Mouse (Mus musculus) heart, adult 2 months (tissue): ENCODE measurements around the gene Fam107b. TPM values are rescaled to one million over a fixed set of nuclear protein-coding genes. Genes with fewer than 3 reads are reported as not detected.

Source experiments
- DNase-seq, 2 experiments: peaks; one replicate each; pipeline ENCODE4 v3.0.0; 2021
- H3K27ac ChIP-seq: fragments of 200-600 bp; 2 replicates; pipeline ENCODE4 v1.8.1; 2022
- H3K27me3 ChIP-seq: fragments of 200-500 bp; 2 replicates; pipeline ENCODE4 v1.6.1; 2012; ENCODE audit warnings: mild to moderate bottlenecking, low read length, inconsistent platforms, mixed read lengths; ENCODE audit not compliant: control insufficient read depth, insufficient read depth
- H3K36me3 ChIP-seq: fragments of 200-500 bp; 2 replicates; pipeline ENCODE4 v1.6.1; 2012; ENCODE audit warnings: low read length, inconsistent platforms; ENCODE audit not compliant: control insufficient read depth, insufficient read depth
- H3K4me1 ChIP-seq: fragments of 200-500 bp; 2 replicates; pipeline ENCODE4 v1.6.1; 2011; ENCODE audit warnings: low read length; ENCODE audit not compliant: control insufficient read depth, insufficient read depth
- H3K4me3 ChIP-seq: fragments of 200-600 bp; 2 replicates; pipeline ENCODE4 v1.8.1; 2022
- H3K79me2 ChIP-seq: fragments of 200-500 bp; replicated peaks from 2 replicates; pipeline ENCODE4 v1.6.1; 2012; ENCODE audit warnings: mild to moderate bottlenecking, inconsistent platforms, low read length, moderate library complexity, mixed read lengths; ENCODE audit not compliant: control insufficient read depth, insufficient read depth
- H3K9ac ChIP-seq: fragments of 200-500 bp; 2 replicates; pipeline ENCODE4 v1.6.1; 2012; ENCODE audit warnings: low read depth, mild to moderate bottlenecking, control low read depth, inconsistent platforms, low read length, mixed read lengths
- CTCF ChIP-seq: fragments of 200-600 bp; IDR thresholded peaks from 2 replicates; pipeline ENCODE4 v1.8.1; 2022; ENCODE audit warnings: antibody characterized with exemption, mild to moderate bottlenecking, moderate library complexity
- EP300 ChIP-seq: fragments of 200-500 bp; IDR thresholded peaks from 2 replicates; pipeline ENCODE4 v1.6.1; 2011; ENCODE audit warnings: low read depth, low read length, control low read depth; ENCODE audit not compliant: insufficient read depth
- POLR2A ChIP-seq: fragments of 200-500 bp; IDR thresholded peaks from 2 replicates; pipeline ENCODE4 v1.6.1; 2011; ENCODE audit warnings: mild to moderate bottlenecking, low read depth, low read length, control low read depth; ENCODE audit not compliant: insufficient read depth
- WGBS: fragments of 180-500 bp; shearing (Covaris S2); methylation state at CpG from one replicate; pipeline ENCODE4 v1.1.7; 2018; 5-methylcytosine and 5-hydroxymethylcytosine counted together
- intact Hi-C: fragments of 180-260 bp; cut with DNase I; formaldehyde crosslinking; loops from one replicate; pipeline ENCODE4 v1.15.1; 2025
- polyA plus RNA-seq: library from polyadenylated mRNA; depleted of rRNA; stranded (reverse); fragments of >200 nt; gene quantifications from 2 replicates; pipeline ENCODE4 v1.2.3, GENCODE M21; 2012
- total RNA-seq, 2 experiments: library from RNA; stranded (reverse); gene quantifications; 2 replicates each; pipeline ENCODE4 v1.2.3; 2021

Fam107b gene
- total and polyA plus RNA-seq, 3 experiments: 3.2 to 10.1 (median 5.5) TPM

- Histone ChIP-seq H3K27me3 (no peaks in the 10 kb centered on the region), H3K4me3 (no peak overlapping the region), H3K4me1 (no peaks in the 10 kb centered on the region), H3K79me2 (no peaks in the 10 kb centered on the region), H3K27ac (no peak overlapping the region), H3K36me3 (no peaks in the 10 kb centered on the region), H3K9ac (no peak overlapping the region)
- intact Hi-C loops: no loop called here
- TF ChIP-seq EP300 (no peak), POLR2A (no peak), CTCF (no peak)
- 85% methylated on average over 5 of the region's 5 CpGs for WGBS
- no peak for DNase-seq
Measured at GRCm38 (mm10) chr2:3630769-3631477, 60.6 kb downstream of the Fam107b start.

GRCm38 (mm10) chr2:3633137-3633536 is 62.8 kb downstream of the Fam107b start:
- Histone ChIP-seq H3K4me3 (no peak overlapping the region), H3K27me3 (no peaks in the 10 kb centered on the region), H3K79me2 (no peaks in the 10 kb centered on the region), H3K36me3 (no peaks in the 10 kb centered on the region), H3K27ac (no peak overlapping the region), H3K4me1 (no peaks in the 10 kb centered on the region), H3K9ac (no peak overlapping the region)
- intact Hi-C loops: no loop called here
- TF ChIP-seq POLR2A (no peak), EP300 (no peak), CTCF (no peak)
- WGBS: 71% methylated on average over 9 of the region's 9 CpGs
- peak in 1 of 2 experiments; percentile 7 for DNase-seq

- Histone ChIP-seq H3K36me3 (no peaks in the 10 kb centered on the region), H3K9ac (no peak overlapping the region), H3K27me3 (no peaks in the 10 kb centered on the region), H3K79me2 (no peaks in the 10 kb centered on the region), H3K27ac (no peak overlapping the region), H3K4me1 (no peaks in the 10 kb centered on the region), H3K4me3 (no peak overlapping the region)
- intact Hi-C loops: no loop called here
- no peak for TF ChIP-seq POLR2A
- 85% methylated on average over 5 of the region's 5 CpGs for WGBS
- no peak for DNase-seq
Measured at GRCm38 (mm10) chr2:3636771-3637170, 66.5 kb downstream of the Fam107b start.

GRCm38 (mm10) chr2:3641001-3641770 is 70.9 kb downstream of the Fam107b start:
- TF ChIP-seq POLR2A (no peak), CTCF (no peak), EP300 (no peak)
- H3K27me3 ChIP-seq: no peaks in the 10 kb centered on the region
- no peaks in the 10 kb centered on the region for H3K36me3 ChIP-seq
- 74% methylated on average over 9 of the region's 9 CpGs for WGBS
- no peak overlapping the region for H3K9ac ChIP-seq
- no peak overlapping the region for H3K4me3 ChIP-seq
- H3K4me1 ChIP-seq: no peaks in the 10 kb centered on the region
- intact Hi-C loops: no loop called here
- no peaks in the 10 kb centered on the region for H3K79me2 ChIP-seq
- no peak for DNase-seq
- H3K27ac ChIP-seq: no peak overlapping the region

GRCm38 (mm10) chr2:3642949-3643348 is 72.7 kb downstream of the Fam107b start:
- Histone ChIP-seq H3K36me3 (no peaks in the 10 kb centered on the region), H3K9ac (no peak overlapping the region), H3K4me3 (no peak overlapping the region), H3K27me3 (no peaks in the 10 kb centered on the region), H3K4me1 (no peaks in the 10 kb centered on the region), H3K79me2 (no peaks in the 10 kb centered on the region), H3K27ac (no peak overlapping the region)
- no peak for TF ChIP-seq EP300
- no peak for TF ChIP-seq POLR2A
- TF ChIP-seq CTCF: no peak
- DNase-seq: no peak
- intact Hi-C loops: no loop called here

GRCm38 (mm10) chr2:3645741-3646140 is 75.5 kb downstream of the Fam107b start:
- TF ChIP-seq POLR2A (no peak), CTCF (no peak), EP300 (no peak)

More at GRCm38 (mm10) chr2:3645741-3646140, 75.5 kb downstream of the Fam107b start:
- Histone ChIP-seq H3K79me2 (no peaks in the 10 kb centered on the region), H3K9ac (no peak overlapping the region), H3K4me1 (no peaks in the 10 kb centered on the region), H3K27me3 (no peaks in the 10 kb centered on the region), H3K27ac (no peak overlapping the region), H3K36me3 (no peaks in the 10 kb centered on the region), H3K4me3 (no peak overlapping the region)
- no peak for DNase-seq
- 92% methylated on average over 4 of the region's 4 CpGs for WGBS
- intact Hi-C loops: no loop called here
